Mouse (Mus musculus): ENCODE data around the gene Lbhd2. TPM values are rescaled to one million over a fixed set of nuclear protein-coding genes. Genes with fewer than 3 reads are reported as not detected.
A peak's percentile ranks its signal among the peaks of the same experiment; 100 is the strongest.

Gene Lbhd2
- polyA plus RNA-seq, 1 experiment from 2014 or later, result 1.4 TPM

DNA sequence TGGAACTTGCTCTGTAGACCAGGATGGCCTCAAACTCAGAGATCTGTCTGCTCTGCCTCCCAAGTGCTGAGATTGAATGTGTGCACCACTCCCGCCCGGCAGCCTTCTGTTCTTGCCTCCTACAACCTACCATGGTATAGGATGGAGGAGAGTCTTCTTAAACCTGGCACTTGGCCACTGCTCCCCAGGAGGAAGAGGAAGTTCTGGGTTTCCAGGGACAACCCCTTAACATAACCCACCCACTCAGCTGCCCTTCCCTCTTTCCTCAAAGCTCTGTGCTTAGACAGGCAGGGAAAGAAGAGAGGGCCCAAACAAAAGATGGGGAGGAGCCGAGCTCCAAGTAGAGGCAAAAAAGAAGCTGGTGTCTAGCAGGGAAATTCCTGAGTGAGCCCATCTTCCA lies 34.9 kb downstream of the Lbhd2 start:
- Histone ChIP-seq H3K9me3 (replicated peaks; ENCODE audit: control insufficient read depth, low read length) (no peaks in the 10 kb centered on the region), H3K27me3 (ENCODE audit: control insufficient read depth, insufficient read depth, low read length) (peaks cover 50% of the 10 kb centered on the region), H3K4me2 (ENCODE audit: low read depth, low read length) (no peak overlapping the region), H3K9ac (ENCODE audit: low read length) (no peak overlapping the region), H3K4me1 (ENCODE audit: control insufficient read depth, insufficient read depth, low read length) (peaks cover 15% of the 10 kb centered on the region), H3K4me3 (ENCODE audit: low read length) (no peak overlapping the region), H3K36me3 (ENCODE audit: control insufficient read depth, insufficient read depth) (no peaks in the 10 kb centered on the region), H3K27ac (ENCODE audit: low read length) (no peak overlapping the region)
- 69% methylated on average over 3 of the region's 3 CpGs for WGBS
- ATAC-seq (replicated peaks; ENCODE audit: extremely low read depth, insufficient read depth, low FRiP score), result no peak

GRCm38 (mm10) chr12:111442309-111443010 lies 35.9 kb downstream of the Lbhd2 start, which contains the start of gene Tnfaip2:
Tnfaip2 (plus strand) TSS chr12:111442469.
- WGBS, result 1% methylated on average over 48 of the region's 48 CpGs
- Histone ChIP-seq H3K9ac (ENCODE audit: low read length) (peak within 1 kb of the TSS; percentile 71), H3K4me1 (ENCODE audit: control insufficient read depth, insufficient read depth, low read length) (peaks cover 14% of the 10 kb centered on the region), H3K4me2 (ENCODE audit: low read depth, low read length) (peak within 1 kb of the TSS; percentile 86), H3K4me3 (ENCODE audit: low read length) (peak within 1 kb of the TSS; percentile 59), H3K9me3 (replicated peaks; ENCODE audit: control insufficient read depth, low read length) (no peaks in the 10 kb centered on the region), H3K27ac (ENCODE audit: low read length) (peak within 1 kb of the TSS; percentile 32; the same call in 1 of the 2 replicates), H3K27me3 (ENCODE audit: control insufficient read depth, insufficient read depth, low read length) (peaks cover 59% of the 10 kb centered on the region), H3K36me3 (ENCODE audit: control insufficient read depth, insufficient read depth) (no peaks in the 10 kb centered on the region)
- ATAC-seq (replicated peaks; ENCODE audit: extremely low read depth, insufficient read depth, low FRiP score), result peak; percentile 89

DNA sequence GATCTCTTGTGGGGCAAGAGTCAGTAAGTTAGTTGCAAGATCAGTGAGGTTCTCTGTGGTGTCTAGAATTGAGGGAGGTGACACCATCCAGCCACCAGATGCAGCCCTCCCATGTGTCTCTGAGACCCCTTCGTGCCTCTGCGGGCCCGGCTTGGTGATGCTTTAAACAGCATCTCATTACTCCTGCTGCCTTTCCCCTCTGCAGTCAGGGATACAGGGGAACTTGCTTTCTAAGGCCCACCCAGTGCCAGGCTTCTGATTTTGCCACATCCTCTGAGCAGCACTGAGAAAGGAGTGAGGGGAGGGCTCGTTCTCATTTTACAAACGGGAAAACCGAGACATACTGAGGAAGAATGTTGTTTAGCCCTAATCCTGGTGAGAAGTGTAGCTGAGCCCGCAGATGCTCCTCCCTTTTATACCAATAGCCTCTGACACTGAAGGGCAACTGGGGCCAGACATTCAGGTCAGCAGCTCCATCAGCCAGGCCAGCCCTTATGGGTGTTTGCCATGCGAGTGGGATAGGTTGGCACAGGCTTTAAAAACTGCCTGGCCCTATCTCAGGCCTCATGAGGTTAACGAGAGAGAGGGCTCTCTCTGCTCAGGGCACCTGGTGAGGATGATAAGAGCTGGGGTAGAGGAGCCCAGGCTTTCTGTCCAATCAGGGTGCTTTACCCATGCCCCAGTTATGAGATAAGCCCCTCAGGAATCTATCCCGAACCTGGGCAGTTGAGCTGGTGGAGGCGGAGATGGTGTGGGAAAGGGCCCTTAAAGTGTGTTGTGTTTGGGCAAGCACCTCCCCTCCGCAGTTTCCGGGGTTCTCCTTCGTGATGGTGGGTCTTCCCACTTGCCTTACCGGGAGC lies 36.6 kb downstream of the Lbhd2 start:
- H3K4me2 ChIP-seq (ENCODE audit: low read depth, low read length), result peak overlapping the region; percentile 86
- peaks cover 17% of the 10 kb centered on the region for H3K4me1 ChIP-seq (ENCODE audit: control insufficient read depth, insufficient read depth, low read length)
- no peaks in the 10 kb centered on the region for H3K9me3 ChIP-seq (replicated peaks; ENCODE audit: control insufficient read depth, low read length)
- peaks cover 61% of the 10 kb centered on the region for H3K27me3 ChIP-seq (ENCODE audit: control insufficient read depth, insufficient read depth, low read length)
- 31% methylated on average over 15 of the region's 15 CpGs for WGBS
- H3K9ac ChIP-seq (ENCODE audit: low read length), result peak overlapping the region; percentile 71
- no peak for ATAC-seq (replicated peaks; ENCODE audit: extremely low read depth, insufficient read depth, low FRiP score)
- no peaks in the 10 kb centered on the region for H3K36me3 ChIP-seq (ENCODE audit: control insufficient read depth, insufficient read depth)
- H3K27ac ChIP-seq (ENCODE audit: low read length), result peak overlapping the region; percentile 32; the same call in 1 of the 2 replicates
- H3K4me3 ChIP-seq (ENCODE audit: low read length), result peak overlapping the region; percentile 59

- no peak overlapping the region for H3K27ac ChIP-seq (ENCODE audit: low read length)
- 47% methylated on average over 10 of the region's 10 CpGs for WGBS
- no peak overlapping the region for H3K9ac ChIP-seq (ENCODE audit: low read length)
- H3K27me3 ChIP-seq (ENCODE audit: control insufficient read depth, insufficient read depth, low read length), result peaks cover 70% of the 10 kb centered on the region
- no peaks in the 10 kb centered on the region for H3K36me3 ChIP-seq (ENCODE audit: control insufficient read depth, insufficient read depth)
- peaks cover 17% of the 10 kb centered on the region for H3K4me1 ChIP-seq (ENCODE audit: control insufficient read depth, insufficient read depth, low read length)
- no peak overlapping the region for H3K4me2 ChIP-seq (ENCODE audit: low read depth, low read length)
- no peaks in the 10 kb centered on the region for H3K9me3 ChIP-seq (replicated peaks; ENCODE audit: control insufficient read depth, low read length)
- no peak overlapping the region for H3K4me3 ChIP-seq (ENCODE audit: low read length)
- no peak for ATAC-seq (replicated peaks; ENCODE audit: extremely low read depth, insufficient read depth, low FRiP score)
These were observed 37.6 kb downstream of the Lbhd2 start for GRCm38 (mm10) chr12:111443921-111444831.

DNA sequence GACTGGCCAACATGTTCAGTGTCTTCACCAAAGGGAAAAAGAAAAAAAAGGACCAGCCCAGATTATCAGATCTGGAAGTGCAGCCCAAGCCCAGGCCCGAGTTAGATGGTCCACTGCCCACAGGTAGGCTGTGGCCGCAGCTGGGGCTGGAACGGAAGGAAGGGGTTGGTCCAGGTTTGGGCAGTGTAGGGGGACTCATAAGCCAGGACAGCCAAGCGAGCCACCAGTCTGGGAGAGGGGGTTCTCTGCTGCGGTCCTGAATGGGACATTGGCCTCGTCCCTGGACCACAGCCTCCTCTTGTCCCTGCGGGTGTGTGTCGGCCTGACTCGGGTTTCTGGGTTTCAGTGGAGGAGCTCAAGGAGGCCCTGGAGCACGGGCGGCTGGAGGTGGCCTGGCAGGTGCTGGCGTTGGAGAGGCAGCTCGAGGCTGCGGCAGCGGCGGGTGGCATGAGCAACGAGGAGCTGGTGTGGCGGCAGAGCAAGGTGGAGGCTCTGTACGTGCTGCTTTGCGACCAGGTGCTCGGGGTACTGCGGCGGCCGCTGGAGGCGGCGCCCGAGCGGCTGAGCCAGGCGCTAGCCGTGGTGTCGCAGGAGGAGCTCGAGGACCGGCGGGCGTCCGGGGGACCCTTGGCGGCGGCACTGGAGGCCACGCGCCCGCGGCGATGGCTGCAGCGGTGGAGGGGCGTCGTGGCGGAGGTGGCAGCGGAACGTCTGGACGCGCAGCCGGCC lies 38.7 kb downstream of the Lbhd2 start:
- peaks cover 68% of the 10 kb centered on the region for H3K27me3 ChIP-seq (ENCODE audit: control insufficient read depth, insufficient read depth, low read length)
- peak overlapping the region; percentile 33 for H3K4me2 ChIP-seq (ENCODE audit: low read depth, low read length)
- H3K36me3 ChIP-seq (ENCODE audit: control insufficient read depth, insufficient read depth), result no peaks in the 10 kb centered on the region
- H3K9me3 ChIP-seq (replicated peaks; ENCODE audit: control insufficient read depth, low read length), result no peaks in the 10 kb centered on the region
- ATAC-seq (replicated peaks; ENCODE audit: extremely low read depth, insufficient read depth, low FRiP score), result no peak
- peak overlapping the region; percentile 21 for H3K4me3 ChIP-seq (ENCODE audit: low read length)
- peaks cover 26% of the 10 kb centered on the region for H3K4me1 ChIP-seq (ENCODE audit: control insufficient read depth, insufficient read depth, low read length)
- H3K9ac ChIP-seq (ENCODE audit: low read length), result no peak overlapping the region
- 11% methylated on average over 43 of the region's 52 CpGs for WGBS
- no peak overlapping the region for H3K27ac ChIP-seq (ENCODE audit: low read length)

GRCm38 (mm10) chr12:111445890-111446613 lies 39.4 kb downstream of the Lbhd2 start:
- no peaks in the 10 kb centered on the region for H3K36me3 ChIP-seq (ENCODE audit: control insufficient read depth, insufficient read depth)
- peak overlapping the region; percentile 33 for H3K4me2 ChIP-seq (ENCODE audit: low read depth, low read length)
- H3K4me1 ChIP-seq (ENCODE audit: control insufficient read depth, insufficient read depth, low read length), result peaks cover 27% of the 10 kb centered on the region
- no peak for ATAC-seq (replicated peaks; ENCODE audit: extremely low read depth, insufficient read depth, low FRiP score)
- no peak overlapping the region for H3K9ac ChIP-seq (ENCODE audit: low read length)
- H3K9me3 ChIP-seq (replicated peaks; ENCODE audit: control insufficient read depth, low read length), result no peaks in the 10 kb centered on the region
- H3K4me3 ChIP-seq (ENCODE audit: low read length), result peak overlapping the region; percentile 21
- H3K27me3 ChIP-seq (ENCODE audit: control insufficient read depth, insufficient read depth, low read length), result peaks cover 71% of the 10 kb centered on the region
- no peak overlapping the region for H3K27ac ChIP-seq (ENCODE audit: low read length)
- 19% methylated on average over 27 of the region's 27 CpGs for WGBS

DNA sequence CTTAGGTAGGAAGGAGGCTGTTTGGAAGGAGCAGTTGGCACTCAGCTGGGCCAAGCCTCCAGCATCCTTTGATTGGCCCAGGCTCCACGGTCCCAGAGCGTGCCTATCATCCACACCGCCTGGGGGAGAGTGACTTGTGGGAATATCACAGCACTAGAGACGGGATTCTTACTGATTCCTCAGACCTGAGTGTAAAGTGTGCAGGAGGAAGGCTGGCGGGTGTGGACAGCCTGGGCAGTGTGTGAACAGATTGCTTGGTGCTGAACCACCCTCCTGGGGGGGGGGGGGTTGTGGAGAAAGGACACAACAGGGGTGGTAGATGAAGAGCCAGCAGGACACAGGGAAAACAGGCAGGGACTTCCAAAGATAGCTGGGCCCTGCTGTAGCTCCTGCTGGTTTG lies 40.1 kb downstream of the Lbhd2 start:
- WGBS, result 52% methylated on average over 5 of the region's 5 CpGs
- H3K4me1 ChIP-seq (ENCODE audit: control insufficient read depth, insufficient read depth, low read length), result peaks cover 27% of the 10 kb centered on the region
- no peaks in the 10 kb centered on the region for H3K36me3 ChIP-seq (ENCODE audit: control insufficient read depth, insufficient read depth)
- no peaks in the 10 kb centered on the region for H3K9me3 ChIP-seq (replicated peaks; ENCODE audit: control insufficient read depth, low read length)
- H3K4me3 ChIP-seq (ENCODE audit: low read length), result no peak overlapping the region
- no peak overlapping the region for H3K27ac ChIP-seq (ENCODE audit: low read length)
- ATAC-seq (replicated peaks; ENCODE audit: extremely low read depth, insufficient read depth, low FRiP score), result no peak
- H3K4me2 ChIP-seq (ENCODE audit: low read depth, low read length), result no peak overlapping the region
- peaks cover 76% of the 10 kb centered on the region for H3K27me3 ChIP-seq (ENCODE audit: control insufficient read depth, insufficient read depth, low read length)
- H3K9ac ChIP-seq (ENCODE audit: low read length), result no peak overlapping the region

DNA sequence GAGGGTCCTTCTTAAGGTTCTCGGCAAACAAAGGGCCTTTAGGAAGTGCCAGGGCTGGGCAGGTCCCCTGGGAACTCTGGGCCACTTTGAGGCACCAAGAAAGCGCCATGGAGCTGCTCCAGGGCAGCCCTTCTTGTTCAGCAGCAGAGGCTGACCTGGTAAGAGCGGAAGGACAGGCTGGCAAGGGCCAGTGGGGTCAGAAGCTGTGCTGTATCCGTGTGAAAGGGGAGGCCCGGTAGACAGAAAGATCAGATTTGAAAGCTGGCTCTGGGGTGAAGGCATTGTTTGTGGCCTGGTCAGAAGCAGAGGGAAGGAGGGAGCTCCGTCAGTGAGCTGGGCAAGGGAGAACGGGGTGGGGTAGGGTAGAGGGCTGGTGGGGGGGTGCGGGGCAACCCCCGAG lies 40.7 kb downstream of the Lbhd2 start:
- Histone ChIP-seq H3K4me3 (ENCODE audit: low read length) (no peak overlapping the region), H3K9me3 (replicated peaks; ENCODE audit: control insufficient read depth, low read length) (no peaks in the 10 kb centered on the region), H3K9ac (ENCODE audit: low read length) (no peak overlapping the region), H3K4me1 (ENCODE audit: control insufficient read depth, insufficient read depth, low read length) (peaks cover 24% of the 10 kb centered on the region), H3K4me2 (ENCODE audit: low read depth, low read length) (no peak overlapping the region), H3K27ac (ENCODE audit: low read length) (no peak overlapping the region), H3K36me3 (ENCODE audit: control insufficient read depth, insufficient read depth) (no peaks in the 10 kb centered on the region), H3K27me3 (ENCODE audit: control insufficient read depth, insufficient read depth, low read length) (peaks cover 78% of the 10 kb centered on the region)
- WGBS, result 48% methylated on average over 9 of the region's 9 CpGs
- no peak for ATAC-seq (replicated peaks; ENCODE audit: extremely low read depth, insufficient read depth, low FRiP score)

All from heart, embryonic 16.5 days (tissue).